Mouse (Mus musculus): Measurements from ENCODE around the gene Hmgcr. TPM values are rescaled to one million over a fixed set of nuclear protein-coding genes. Genes with fewer than 3 reads are reported as not detected.

Hmgcr gene
- 146 and 156 TPM in 2 replicates for polyA plus RNA-seq (2016; fragmentation: Nextera tagmentation; extraction: Ambion mirVana)

GRCm38 (mm10) chr13:96670406-96671077, at the start of gene Hmgcr:
TSS of gene Hmgcr (minus strand) at chr13:96670936.
- Histone ChIP-seq H3K27ac (peak within 1 kb of the TSS; percentile 100), H3K27me3 (ENCODE audit: insufficient read depth, poor library complexity, severe bottlenecking) (no peaks in the 10 kb centered on the region), H3K9me3 (no peaks in the 10 kb centered on the region), H3K4me1 (replicated peaks) (peaks cover 41% of the 10 kb centered on the region), H3K4me3 (peak within 1 kb of the TSS; percentile 99), H3K36me3 (peaks cover 25% of the 10 kb centered on the region)
- peak; percentile 99 for DNase-seq (ENCODE audit: low spot score)
- WGBS = under 1% methylated on average over 70 of the region's 70 CpGs

GRCm38 (mm10) chr13:96720003-96720402, 49.3 kb upstream of the Hmgcr start:
- Histone ChIP-seq H3K36me3 (no peaks in the 10 kb centered on the region), H3K27me3 (ENCODE audit: insufficient read depth, poor library complexity, severe bottlenecking) (no peaks in the 10 kb centered on the region), H3K4me3 (no peak overlapping the region), H3K9me3 (no peaks in the 10 kb centered on the region), H3K27ac (no peak overlapping the region), H3K4me1 (replicated peaks) (no peaks in the 10 kb centered on the region)
- WGBS = 86% methylated on average over 2 of the region's 2 CpGs
- DNase-seq (ENCODE audit: low spot score) = no peak

- Histone ChIP-seq H3K27me3 (ENCODE audit: insufficient read depth, poor library complexity, severe bottlenecking) (no peaks in the 10 kb centered on the region), H3K36me3 (no peaks in the 10 kb centered on the region), H3K27ac (no peak overlapping the region), H3K4me1 (replicated peaks) (no peaks in the 10 kb centered on the region), H3K4me3 (no peak overlapping the region), H3K9me3 (no peaks in the 10 kb centered on the region)
- 72% methylated on average over 1 of the region's 1 CpGs for WGBS
- DNase-seq (ENCODE audit: low spot score) = no peak
Observed at GRCm38 (mm10) chr13:96717821-96718220, 47.1 kb upstream of the Hmgcr start.

- no peak overlapping the region for H3K4me3 ChIP-seq
- no peaks in the 10 kb centered on the region for H3K9me3 ChIP-seq
- DNase-seq (ENCODE audit: low spot score) = no peak
- H3K36me3 ChIP-seq = no peaks in the 10 kb centered on the region
- WGBS = 87% methylated on average over 2 of the region's 2 CpGs
- H3K27ac ChIP-seq = no peak overlapping the region
- no peaks in the 10 kb centered on the region for H3K27me3 ChIP-seq (ENCODE audit: insufficient read depth, poor library complexity, severe bottlenecking)
- no peaks in the 10 kb centered on the region for H3K4me1 ChIP-seq (replicated peaks)
Observed at GRCm38 (mm10) chr13:96716311-96716710, 45.6 kb upstream of the Hmgcr start.

- 83% methylated on average over 8 of the region's 8 CpGs for WGBS
- DNase-seq (ENCODE audit: low spot score) = no peak
- Histone ChIP-seq H3K27ac (no peak overlapping the region), H3K4me1 (replicated peaks) (no peaks in the 10 kb centered on the region), H3K36me3 (no peaks in the 10 kb centered on the region), H3K9me3 (no peaks in the 10 kb centered on the region), H3K27me3 (ENCODE audit: insufficient read depth, poor library complexity, severe bottlenecking) (no peaks in the 10 kb centered on the region), H3K4me3 (no peak overlapping the region)
Observed at GRCm38 (mm10) chr13:96709269-96710233, 38.8 kb upstream of the Hmgcr start.

GRCm38 (mm10) chr13:96702567-96703278, 32.0 kb upstream of the Hmgcr start:
- Histone ChIP-seq H3K4me1 (replicated peaks) (no peaks in the 10 kb centered on the region), H3K9me3 (no peaks in the 10 kb centered on the region), H3K36me3 (no peaks in the 10 kb centered on the region), H3K27me3 (ENCODE audit: insufficient read depth, poor library complexity, severe bottlenecking) (no peaks in the 10 kb centered on the region), H3K4me3 (no peak overlapping the region), H3K27ac (no peak overlapping the region)
- 79% methylated on average over 9 of the region's 9 CpGs for WGBS
- no peak for DNase-seq (ENCODE audit: low spot score)

GRCm38 (mm10) chr13:96697805-96698586, 27.3 kb upstream of the Hmgcr start:
- Histone ChIP-seq H3K4me3 (no peak overlapping the region), H3K36me3 (no peaks in the 10 kb centered on the region), H3K27me3 (ENCODE audit: insufficient read depth, poor library complexity, severe bottlenecking) (no peaks in the 10 kb centered on the region), H3K9me3 (no peaks in the 10 kb centered on the region), H3K4me1 (replicated peaks) (no peaks in the 10 kb centered on the region), H3K27ac (no peak overlapping the region)
- no peak for DNase-seq (ENCODE audit: low spot score)
- 79% methylated on average over 8 of the region's 8 CpGs for WGBS

GRCm38 (mm10) chr13:96695428-96695827, 24.7 kb upstream of the Hmgcr start:
- Histone ChIP-seq H3K4me3 (no peak overlapping the region), H3K36me3 (no peaks in the 10 kb centered on the region), H3K4me1 (replicated peaks) (no peaks in the 10 kb centered on the region), H3K27me3 (ENCODE audit: insufficient read depth, poor library complexity, severe bottlenecking) (no peaks in the 10 kb centered on the region), H3K27ac (no peak overlapping the region), H3K9me3 (no peaks in the 10 kb centered on the region)
- WGBS = 95% methylated on average over 2 of the region's 2 CpGs
- no peak for DNase-seq (ENCODE audit: low spot score)

- Histone ChIP-seq H3K27ac (no peak overlapping the region), H3K4me1 (replicated peaks) (no peaks in the 10 kb centered on the region), H3K27me3 (ENCODE audit: insufficient read depth, poor library complexity, severe bottlenecking) (no peaks in the 10 kb centered on the region), H3K4me3 (no peak overlapping the region), H3K9me3 (no peaks in the 10 kb centered on the region), H3K36me3 (no peaks in the 10 kb centered on the region)
- 90% methylated on average over 5 of the region's 5 CpGs for WGBS
- no peak for DNase-seq (ENCODE audit: low spot score)
Observed at GRCm38 (mm10) chr13:96689901-96690300, 19.2 kb upstream of the Hmgcr start.

GRCm38 (mm10) chr13:96687261-96687660, 16.5 kb upstream of the Hmgcr start:
- Histone ChIP-seq H3K27me3 (ENCODE audit: insufficient read depth, poor library complexity, severe bottlenecking) (no peaks in the 10 kb centered on the region), H3K36me3 (no peaks in the 10 kb centered on the region)
- DNase-seq (ENCODE audit: low spot score) = no peak

GRCm38 (mm10) chr13:96684779-96685178, 14.0 kb upstream of the Hmgcr start:
- Histone ChIP-seq H3K36me3 (no peaks in the 10 kb centered on the region), H3K27ac (no peak overlapping the region), H3K27me3 (ENCODE audit: insufficient read depth, poor library complexity, severe bottlenecking) (no peaks in the 10 kb centered on the region), H3K4me1 (replicated peaks) (no peaks in the 10 kb centered on the region), H3K9me3 (no peaks in the 10 kb centered on the region), H3K4me3 (no peak overlapping the region)
- 83% methylated on average over 5 of the region's 5 CpGs for WGBS
- DNase-seq (ENCODE audit: low spot score) = no peak

More at GRCm38 (mm10) chr13:96687261-96687660, 16.5 kb upstream of the Hmgcr start:
- no peaks in the 10 kb centered on the region for H3K4me1 ChIP-seq (replicated peaks)
- H3K4me3 ChIP-seq = no peak overlapping the region
- no peak overlapping the region for H3K27ac ChIP-seq
- H3K9me3 ChIP-seq = no peaks in the 10 kb centered on the region
- 94% methylated on average over 9 of the region's 9 CpGs for WGBS

- Histone ChIP-seq H3K27ac (no peak overlapping the region), H3K36me3 (no peaks in the 10 kb centered on the region), H3K4me1 (replicated peaks) (no peaks in the 10 kb centered on the region), H3K9me3 (no peaks in the 10 kb centered on the region), H3K27me3 (ENCODE audit: insufficient read depth, poor library complexity, severe bottlenecking) (no peaks in the 10 kb centered on the region), H3K4me3 (no peak overlapping the region)
- no peak for DNase-seq (ENCODE audit: low spot score)
Observed at GRCm38 (mm10) chr13:96681088-96681620, 10.4 kb upstream of the Hmgcr start.
